In the genomic region with DNA sequence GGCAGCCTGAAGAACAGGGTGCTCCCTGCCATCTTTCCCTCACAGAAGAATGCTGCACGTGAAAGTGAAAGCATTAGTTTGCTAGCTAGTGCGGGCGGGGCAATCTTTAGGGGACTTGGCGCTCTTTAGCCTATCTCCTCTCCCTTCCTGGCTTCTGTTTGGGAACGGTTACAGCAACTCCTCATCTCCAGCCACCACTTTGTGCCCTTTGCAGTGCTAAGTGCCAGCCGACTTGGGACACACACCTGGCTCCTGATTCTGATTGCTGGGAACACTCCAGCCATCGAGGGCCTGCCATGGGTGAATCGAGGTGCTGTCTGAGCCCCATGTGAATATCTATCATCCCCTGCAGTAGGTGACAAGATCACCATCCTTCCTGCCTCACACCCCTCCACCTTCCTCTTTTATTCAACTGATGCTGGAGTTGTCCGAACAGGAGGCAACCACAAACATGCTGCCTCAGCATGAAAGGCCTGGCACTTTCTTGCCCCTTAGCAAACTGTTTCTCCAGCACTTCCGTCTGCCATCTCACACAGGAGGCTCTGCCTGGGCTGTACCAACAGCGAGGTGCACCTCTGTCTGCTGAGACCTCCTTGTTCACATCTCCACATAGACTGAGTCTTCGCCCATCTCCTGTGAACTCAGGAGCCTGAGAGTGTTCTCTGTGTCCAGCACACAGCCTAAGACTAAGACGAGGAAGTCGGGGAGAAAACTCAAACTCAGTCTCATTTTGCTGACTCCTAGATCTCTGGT, we compare ENCODE assay signal across 8 mouse cellular contexts.
A peak's percentile ranks its signal among the peaks of the same experiment; 100 is the strongest.
DNase-seq lines count a peak whose midpoint lies in the region; ATAC-seq lines count a peak whose summit lies in the region.

No protein-coding gene starts in this region.

- H3K27ac ChIP-seq in stomach, embryonic 15.5 days: peak overlapping the region; percentile 49; the same call in 1 of the 2 replicates
- H3K27ac ChIP-seq in forebrain, embryonic 12.5 days: no peak overlapping the region

- H3K9me3 ChIP-seq in stomach, embryonic 15.5 days: no peaks in the 10 kb centered on the region
- 0 out of 2 replicates have a peak, but pooled peaks cover 6% of the 10 kb centered on the region for H3K9me3 ChIP-seq in forebrain, embryonic 12.5 days

- peak overlapping the region; percentile 29 for H3K4me2 ChIP-seq in stomach, embryonic 15.5 days
- no peak overlapping the region for H3K4me2 ChIP-seq in forebrain, embryonic 12.5 days

- WGBS in stomach, embryonic 15.5 days: 45% methylated on average over 14 of the region's 14 CpGs
- 73% methylated on average over 14 of the region's 14 CpGs for WGBS in forebrain, embryonic 12.5 days

- no peaks in the 10 kb centered on the region; the same call in 1 of the 2 replicates for H3K4me1 ChIP-seq in stomach, embryonic 15.5 days
- H3K4me1 ChIP-seq in forebrain, embryonic 12.5 days: peaks cover 7% of the 10 kb centered on the region; the same call in 1 of the 2 replicates

- ATAC-seq in stomach, embryonic 15.5 days (ENCODE audit: insufficient read depth, low FRiP score, low read depth): no peak; the same call in 1 of the 2 replicates
- ATAC-seq in forebrain, embryonic 12.5 days (ENCODE audit: low FRiP score): no peak
- no peak for ATAC-seq in cerebellum, adult (ENCODE audit: insufficient number of reproducible peaks, low FRiP score, low TSS enrichment)

- no peak overlapping the region for H3K4me3 ChIP-seq in stomach, embryonic 15.5 days (replicated peaks)
- no peak overlapping the region for H3K4me3 ChIP-seq in forebrain, embryonic 12.5 days (replicated peaks)

- no peak overlapping the region for H3K9ac ChIP-seq in stomach, embryonic 15.5 days
- no peak overlapping the region for H3K9ac ChIP-seq in forebrain, embryonic 12.5 days

- H3K27me3 ChIP-seq in stomach, embryonic 15.5 days (replicated peaks): no peaks in the 10 kb centered on the region
- no peaks in the 10 kb centered on the region for H3K27me3 ChIP-seq in forebrain, embryonic 12.5 days

- no peaks in the 10 kb centered on the region for H3K36me3 ChIP-seq in stomach, embryonic 15.5 days
- no peaks in the 10 kb centered on the region for H3K36me3 ChIP-seq in forebrain, embryonic 12.5 days (replicated peaks)

- peak; percentile 41 for DNase-seq in adrenal gland, postnatal 14 days
- DNase-seq in adrenal gland, adult 18-20 months (ENCODE audit: low spot score in 2 of 2): no peak
- peak; percentile 21 to 36 for DNase-seq in heart, adult 9 months (ENCODE audit: low spot score in 2 of 2)
- peak; percentile 54 to 72 for DNase-seq in lung, adult 18-20 months
- no peak for DNase-seq in cerebellum, postnatal 25 days

Comparison
In these comparisons a context has a peak if more than half of its experiments do, and no peak if none do; other contexts are left out.
1. DNase-seq: peak in adrenal gland, postnatal 14 days (single experiment), heart, adult 9 months (2 of 2) and lung, adult 18-20 months (2 of 2); none in adrenal gland, adult 18-20 months (0 of 2) and cerebellum, postnatal 25 days (0 of 2).